Mouse (Mus musculus): ENCODE measurements around the gene Tpmt. TPM values are rescaled to one million over a fixed set of nuclear protein-coding genes. Genes with fewer than 3 reads are reported as not detected.
A peak's percentile ranks its signal among the peaks of the same experiment; 100 is the strongest.

Tpmt gene
- total and polyA plus RNA-seq, 2 experiments from 2014 or later, result 11.1 to 13.6 TPM

DNA sequence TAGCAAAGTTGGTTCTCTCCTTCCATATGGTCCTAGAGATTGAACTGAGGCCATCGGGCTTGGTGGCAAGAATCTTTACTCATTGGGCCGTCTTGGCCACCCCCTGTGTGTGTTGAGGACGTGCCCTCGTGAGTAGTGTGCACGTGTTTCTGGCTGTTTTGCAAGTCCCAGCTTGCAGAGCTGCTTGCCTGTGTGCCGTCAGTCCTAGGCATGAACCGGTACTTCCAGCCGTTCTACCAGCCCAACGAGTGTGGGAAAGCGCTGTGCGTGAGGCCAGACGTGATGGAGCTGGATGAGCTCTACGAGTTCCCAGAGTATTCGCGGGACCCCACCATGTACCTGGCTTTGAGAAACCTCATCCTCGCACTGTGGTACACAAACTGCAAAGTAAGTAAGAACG is 18.2 kb upstream of the Tpmt start:
- H3K27me3 ChIP-seq (ENCODE audit: insufficient read depth, low read length), result no peaks in the 10 kb centered on the region
- H3K4me3 ChIP-seq (ENCODE audit: low read depth, low read length), result no peak overlapping the region
- ATAC-seq (no peak), DNase-seq (no peak)
- H3K27ac ChIP-seq (ENCODE audit: low read depth, low read length), result no peak overlapping the region
- WGBS, result 93% methylated on average over 17 of the region's 17 CpGs
- H3K4me1 ChIP-seq (ENCODE audit: insufficient read depth), result no peaks in the 10 kb centered on the region
- no peak overlapping the region for H3K4me2 ChIP-seq (ENCODE audit: low read depth)
- peaks cover 65% of the 10 kb centered on the region for H3K36me3 ChIP-seq (ENCODE audit: insufficient read depth)
- no peak for TF ChIP-seq CTCF (IDR thresholded peaks at IDR 0.05; ENCODE audit: low read depth)
- H3K9ac ChIP-seq, result no peak overlapping the region
- no peaks in the 10 kb centered on the region for H3K9me3 ChIP-seq (ENCODE audit: low read length)

DNA sequence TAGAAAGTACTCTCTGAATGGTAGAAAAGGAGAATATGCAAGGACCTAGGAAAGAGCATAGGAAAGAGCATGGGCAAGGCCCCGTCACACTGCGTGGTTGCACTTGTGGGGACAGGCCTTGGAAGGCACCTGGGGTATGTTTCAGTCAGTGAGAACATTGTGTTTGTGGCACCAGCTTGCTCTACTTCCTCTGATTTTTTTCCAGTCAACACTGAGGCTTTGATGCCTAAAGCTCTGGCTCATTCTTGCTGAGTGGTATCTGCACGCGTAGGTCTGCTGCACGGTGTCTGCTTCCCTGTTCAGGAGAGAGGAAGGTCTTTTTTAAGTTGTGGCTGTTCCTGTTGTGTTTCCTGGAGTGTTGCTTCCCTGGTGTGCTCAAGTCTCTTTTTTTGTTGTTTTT is 12.2 kb upstream of the Tpmt start:
- Histone ChIP-seq H3K4me2 (ENCODE audit: low read depth) (no peak overlapping the region), H3K36me3 (ENCODE audit: insufficient read depth) (peaks cover 51% of the 10 kb centered on the region), H3K4me1 (ENCODE audit: insufficient read depth) (no peaks in the 10 kb centered on the region), H3K9ac (no peak overlapping the region), H3K9me3 (ENCODE audit: low read length) (no peaks in the 10 kb centered on the region), H3K27me3 (ENCODE audit: insufficient read depth, low read length) (no peaks in the 10 kb centered on the region), H3K4me3 (ENCODE audit: low read depth, low read length) (no peak overlapping the region), H3K27ac (ENCODE audit: low read depth, low read length) (no peak overlapping the region)
- ATAC-seq (no peak), DNase-seq (no peak)
- 93% methylated on average over 5 of the region's 5 CpGs for WGBS
- TF ChIP-seq CTCF (IDR thresholded peaks at IDR 0.05; ENCODE audit: low read depth), result no peak

DNA sequence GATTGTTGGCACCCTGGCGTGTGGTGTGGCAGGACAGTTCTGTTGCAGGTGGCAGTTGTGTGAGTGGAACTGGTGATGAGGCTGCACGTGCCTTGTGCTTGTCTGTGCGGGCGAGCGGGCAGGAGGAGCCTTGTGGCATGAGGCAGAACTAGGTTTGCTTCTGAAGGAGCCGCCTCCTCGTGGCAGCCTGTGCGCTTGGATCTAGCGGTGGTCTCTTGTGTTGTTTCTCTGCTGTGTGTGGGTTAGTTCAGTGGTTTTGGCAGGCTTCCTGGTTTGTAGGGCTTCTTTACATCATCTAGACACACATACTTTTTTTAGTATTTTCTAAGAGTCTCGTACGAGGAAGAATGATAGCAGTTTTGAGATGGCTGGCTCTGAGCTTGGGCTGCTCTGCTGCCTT is 11.6 kb upstream of the Tpmt start:
- peak; percentile 43 for ATAC-seq
- Histone ChIP-seq H3K9me3 (ENCODE audit: low read length) (no peaks in the 10 kb centered on the region), H3K36me3 (ENCODE audit: insufficient read depth) (peaks cover 54% of the 10 kb centered on the region), H3K27ac (ENCODE audit: low read depth, low read length) (no peak overlapping the region), H3K4me1 (ENCODE audit: insufficient read depth) (no peaks in the 10 kb centered on the region), H3K4me2 (ENCODE audit: low read depth) (no peak overlapping the region), H3K27me3 (ENCODE audit: insufficient read depth, low read length) (no peaks in the 10 kb centered on the region), H3K9ac (no peak overlapping the region), H3K4me3 (ENCODE audit: low read depth, low read length) (no peak overlapping the region)
- TF ChIP-seq CTCF (IDR thresholded peaks at IDR 0.05; ENCODE audit: low read depth), result 0 out of 2 replicates have a peak, but pooled peaks have one; percentile 9
- peak; percentile 34 for DNase-seq
- 80% methylated on average over 11 of the region's 11 CpGs for WGBS

DNA sequence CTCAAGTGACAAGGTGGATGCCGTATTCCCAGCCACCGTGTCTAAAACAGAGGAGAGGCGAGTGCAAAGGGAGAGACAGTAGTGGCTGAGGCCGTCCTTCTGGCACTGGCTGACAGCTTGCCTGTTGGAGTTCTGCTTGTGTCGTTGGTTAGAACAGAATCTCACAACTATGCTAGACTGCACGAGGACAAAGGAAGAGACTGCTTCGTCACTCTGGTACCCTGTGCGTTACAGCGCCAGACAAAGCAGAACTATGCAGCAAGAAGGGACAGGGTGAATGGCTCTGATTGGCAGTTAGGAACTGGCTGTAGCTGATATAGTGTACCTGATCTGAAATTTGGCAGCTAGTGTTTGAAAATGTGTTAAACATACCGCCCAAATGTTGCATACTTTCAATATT is 9.4 kb upstream of the Tpmt start:
- H3K4me1 ChIP-seq (ENCODE audit: insufficient read depth), result no peaks in the 10 kb centered on the region
- no peak for TF ChIP-seq CTCF (IDR thresholded peaks at IDR 0.05; ENCODE audit: low read depth)
- H3K4me2 ChIP-seq (ENCODE audit: low read depth), result no peak overlapping the region
- no peak overlapping the region for H3K27ac ChIP-seq (ENCODE audit: low read depth, low read length)
- 19% methylated on average over 10 of the region's 10 CpGs for WGBS
- no peak overlapping the region for H3K4me3 ChIP-seq (ENCODE audit: low read depth, low read length)
- no peaks in the 10 kb centered on the region for H3K9me3 ChIP-seq (ENCODE audit: low read length)
- no peak overlapping the region for H3K9ac ChIP-seq
- ATAC-seq (peak; percentile 62), DNase-seq (peak; percentile 27)
- no peaks in the 10 kb centered on the region for H3K27me3 ChIP-seq (ENCODE audit: insufficient read depth, low read length)
- H3K36me3 ChIP-seq (ENCODE audit: insufficient read depth), result peaks cover 54% of the 10 kb centered on the region

DNA sequence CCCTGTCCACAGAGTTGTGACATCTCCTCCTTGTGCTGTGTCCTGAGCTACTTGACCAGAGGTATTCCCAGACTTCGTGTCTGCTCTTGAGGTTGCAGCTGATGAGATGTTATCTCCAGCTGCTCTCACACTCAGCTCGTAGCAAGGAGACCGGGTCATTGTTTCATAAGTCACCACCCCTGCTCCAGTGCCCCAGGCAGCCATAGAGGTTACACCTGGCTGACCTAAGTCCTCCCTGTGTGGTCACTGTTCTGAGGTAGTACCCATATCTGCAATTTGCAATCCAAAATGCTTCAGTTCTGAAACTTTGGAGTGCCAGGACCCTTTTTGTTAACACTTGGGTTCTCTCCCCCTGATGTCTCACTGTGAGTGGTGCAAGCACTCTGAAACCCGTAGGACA is 5.5 kb upstream of the Tpmt start:
- no peak overlapping the region for H3K4me3 ChIP-seq (ENCODE audit: low read depth, low read length)
- ATAC-seq, result no peak
- H3K27ac ChIP-seq (ENCODE audit: low read depth, low read length), result no peak overlapping the region
- no peak overlapping the region for H3K4me2 ChIP-seq (ENCODE audit: low read depth)
- no peaks in the 10 kb centered on the region for H3K27me3 ChIP-seq (ENCODE audit: insufficient read depth, low read length)
- no peak for DNase-seq
- TF ChIP-seq CTCF (IDR thresholded peaks at IDR 0.05; ENCODE audit: low read depth), result no peak
- H3K9ac ChIP-seq, result no peak overlapping the region
- no peaks in the 10 kb centered on the region for H3K9me3 ChIP-seq (ENCODE audit: low read length)
- 92% methylated on average over 4 of the region's 4 CpGs for WGBS
- 0 out of 2 replicates have a peak, but pooled peaks cover under 1% of the 10 kb centered on the region for H3K4me1 ChIP-seq (ENCODE audit: insufficient read depth)
- H3K36me3 ChIP-seq (ENCODE audit: insufficient read depth), result peaks cover 40% of the 10 kb centered on the region

DNA sequence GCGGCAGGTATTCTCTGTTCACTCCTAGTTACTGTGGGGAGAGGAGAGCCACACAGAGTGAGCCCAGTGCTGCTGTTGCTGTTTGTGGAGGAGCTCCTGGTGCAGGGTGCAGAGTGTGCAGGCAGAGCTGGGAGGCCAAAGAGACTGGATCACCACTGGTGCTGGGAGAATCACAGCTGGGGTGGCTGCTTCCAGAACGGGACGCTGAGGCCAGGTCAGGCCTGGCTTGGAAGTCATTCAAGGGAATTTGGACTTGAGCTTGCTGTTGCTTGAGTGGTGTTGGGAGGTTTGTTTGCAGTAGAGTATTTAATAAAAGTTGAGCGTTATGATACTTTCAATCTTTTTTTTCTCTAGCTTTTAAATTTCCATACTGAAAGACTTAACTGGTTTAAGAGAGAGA is 3.5 kb upstream of the Tpmt start:
- TF ChIP-seq CTCF (IDR thresholded peaks at IDR 0.05; ENCODE audit: low read depth), result no peak
- H3K4me2 ChIP-seq (ENCODE audit: low read depth), result no peak overlapping the region
- DNase-seq (no peak), ATAC-seq (no peak)
- no peaks in the 10 kb centered on the region for H3K9me3 ChIP-seq (ENCODE audit: low read length)
- H3K27ac ChIP-seq (ENCODE audit: low read depth, low read length), result no peak overlapping the region
- peaks cover 31% of the 10 kb centered on the region for H3K36me3 ChIP-seq (ENCODE audit: insufficient read depth)
- H3K27me3 ChIP-seq (ENCODE audit: insufficient read depth, low read length), result no peaks in the 10 kb centered on the region
- peaks cover 10% of the 10 kb centered on the region; the same call in 1 of the 2 replicates for H3K4me1 ChIP-seq (ENCODE audit: insufficient read depth)
- no peak overlapping the region for H3K4me3 ChIP-seq (ENCODE audit: low read depth, low read length)
- 90% methylated on average over 4 of the region's 4 CpGs for WGBS
- H3K9ac ChIP-seq, result no peak overlapping the region

DNA sequence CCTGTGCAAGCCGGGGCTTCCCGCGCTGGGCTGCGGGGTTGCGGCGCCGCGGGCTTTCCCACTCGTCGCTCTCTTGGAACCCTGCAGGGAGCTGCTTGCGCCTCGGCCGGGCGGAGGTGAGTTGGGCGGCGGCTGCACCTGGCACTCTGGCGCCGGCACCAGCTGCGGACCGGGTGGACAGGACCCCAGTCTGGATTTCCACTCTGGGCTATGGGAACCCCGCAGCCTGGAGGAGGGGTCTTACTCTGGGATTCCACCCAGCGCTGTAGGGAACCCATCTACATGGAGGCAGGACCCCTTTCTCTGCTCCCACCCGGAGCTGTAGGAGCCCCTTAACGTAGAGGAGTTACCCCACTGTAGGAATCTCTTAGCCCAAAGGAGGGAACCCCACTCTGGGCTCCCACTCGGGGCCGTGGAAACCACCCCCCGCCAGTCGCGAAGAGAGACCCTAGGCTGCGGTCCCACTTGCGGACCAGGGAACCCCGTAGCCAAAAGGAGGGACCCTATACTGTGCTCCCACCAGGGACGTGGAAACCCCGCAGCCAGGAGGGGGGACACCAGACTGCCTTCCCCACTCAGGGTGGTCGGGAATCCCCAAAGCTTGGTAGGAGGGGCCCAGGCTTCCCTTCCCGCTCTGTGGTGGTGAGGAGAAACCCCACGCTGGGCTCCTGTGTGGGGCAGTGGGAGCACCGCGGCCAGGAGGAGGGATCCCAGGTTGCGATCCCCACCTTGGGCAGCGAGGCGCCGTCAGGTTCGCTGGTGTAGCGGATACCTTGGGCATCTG is 512 bp downstream of the Tpmt start:
- WGBS, result under 1% methylated on average over 45 of the region's 45 CpGs
- peak; percentile 35 for ATAC-seq

More for the DNA sequence above, 512 bp downstream of the Tpmt start:
- Histone ChIP-seq H3K36me3 (ENCODE audit: insufficient read depth) (no peaks in the 10 kb centered on the region), H3K4me3 (ENCODE audit: low read depth, low read length) (peak overlapping the region; percentile 89), H3K4me1 (ENCODE audit: insufficient read depth) (peaks cover 10% of the 10 kb centered on the region; the same call in 1 of the 2 replicates), H3K27me3 (ENCODE audit: insufficient read depth, low read length) (no peaks in the 10 kb centered on the region), H3K9ac (peak overlapping the region; percentile 72), H3K9me3 (ENCODE audit: low read length) (no peaks in the 10 kb centered on the region), H3K27ac (ENCODE audit: low read depth, low read length) (peak overlapping the region; percentile 70), H3K4me2 (ENCODE audit: low read depth) (peak overlapping the region; percentile 96)
- TF ChIP-seq CTCF (IDR thresholded peaks at IDR 0.05; ENCODE audit: low read depth), result no peak
- no peak for DNase-seq

Measured in forebrain, postnatal 0 days (tissue).